Mouse (Mus musculus): Measurements from ENCODE around the gene Setd1b.

GRCm38 (mm10) chr5:123130030-123130813, 11.8 kb upstream of the Setd1b start:
- TF ChIP-seq TAL1 (IDR thresholded peaks at IDR 0.05; ENCODE audit: low read length) (no peak), GATA1 (IDR thresholded peaks at IDR 0.05; ENCODE audit: low read length) (no peak)

Data from erythroblast, embryonic 14.5 days (primary cell).